In genomic region chr8:63877393-63877792, GRCm38 (mm10) we compare ENCODE assay signal across 9 mouse cellular contexts.
DNase-seq lines count a peak whose midpoint lies in the region; ATAC-seq and TF ChIP-seq lines count a peak whose summit lies in the region.
"Had no signal": no experiment of that assay in that cellular context is flagged by ENCODE, and none has a peak within 500 bp of the region (broad histone marks: within the 10 kb centered on the region; RNA-seq: fewer than 3 reads in every experiment).

No protein-coding gene starts in this region.

- H3K4me2 ChIP-seq in lung, postnatal 0 days (replicated peaks; ENCODE audit: low read depth, low read length), result no peak overlapping the region
- H3K4me2 ChIP-seq: liver, embryonic 13.5 days had no signal

- 33% methylated on average over 6 of the region's 6 CpGs for WGBS in forebrain, embryonic 10.5 days
- 29% methylated on average over 6 of the region's 6 CpGs for WGBS in hindbrain, embryonic 10.5 days
- 10% methylated on average over 6 of the region's 6 CpGs for WGBS in lung, postnatal 0 days

- no peak overlapping the region for H3K27ac ChIP-seq in forebrain, embryonic 10.5 days
- no peak overlapping the region for H3K27ac ChIP-seq in hindbrain, embryonic 10.5 days
- no peak overlapping the region for H3K27ac ChIP-seq in lung, postnatal 0 days (ENCODE audit: low read length)
- H3K27ac ChIP-seq: liver, embryonic 13.5 days had no signal

- no peak overlapping the region for H3K4me3 ChIP-seq in forebrain, embryonic 10.5 days
- no peak overlapping the region for H3K4me3 ChIP-seq in hindbrain, embryonic 10.5 days
- no peak overlapping the region for H3K4me3 ChIP-seq in lung, postnatal 0 days (ENCODE audit: low read depth, low read length)
- H3K4me3 ChIP-seq: liver, embryonic 13.5 days had no signal

- ATAC-seq in lung, postnatal 0 days, result peak; percentile 71

- no peaks in the 10 kb centered on the region for H3K9me3 ChIP-seq in forebrain, embryonic 10.5 days
- H3K9me3 ChIP-seq in hindbrain, embryonic 10.5 days, result no peaks in the 10 kb centered on the region
- H3K9me3 ChIP-seq in lung, postnatal 0 days (ENCODE audit: low read length), result no peaks in the 10 kb centered on the region
- H3K9me3 ChIP-seq: liver, embryonic 13.5 days had no signal

- no peaks in the 10 kb centered on the region for H3K36me3 ChIP-seq in forebrain, embryonic 10.5 days (replicated peaks)
- no peaks in the 10 kb centered on the region for H3K36me3 ChIP-seq in hindbrain, embryonic 10.5 days
- H3K36me3 ChIP-seq in lung, postnatal 0 days (ENCODE audit: insufficient read depth, low read length), result no peaks in the 10 kb centered on the region
- H3K36me3 ChIP-seq: liver, embryonic 13.5 days had no signal

- TF ChIP-seq CTCF in lung, postnatal 0 days (IDR thresholded peaks at IDR 0.05), result peak; percentile 76

- no peaks in the 10 kb centered on the region for H3K4me1 ChIP-seq in forebrain, embryonic 10.5 days
- H3K4me1 ChIP-seq in hindbrain, embryonic 10.5 days (replicated peaks), result no peaks in the 10 kb centered on the region
- no peaks in the 10 kb centered on the region for H3K4me1 ChIP-seq in lung, postnatal 0 days (ENCODE audit: insufficient read depth, low read depth, low read length)
- H3K4me1 ChIP-seq: liver, embryonic 13.5 days had no signal

- no peak overlapping the region for H3K9ac ChIP-seq in lung, postnatal 0 days (replicated peaks; ENCODE audit: low read depth)
- H3K9ac ChIP-seq: liver, embryonic 13.5 days had no signal

- peak; percentile 65 for DNase-seq in MN1 (ENCODE audit: low spot score)
- DNase-seq in brain, embryonic 18.5 days (ENCODE audit: low read depth, low spot score), result peak; percentile 66
- DNase-seq in forebrain, embryonic 10.5 days (ENCODE audit: extremely low spot score, low spot score), result peak; percentile 55
- peak; percentile 59 for DNase-seq in hindbrain, embryonic 10.5 days (ENCODE audit: low spot score)
- peak; percentile 63 to 84 for DNase-seq in layer of hippocampus, adult 8-10 months (ENCODE audit: low spot score in 2 of 2)
- peak; percentile 93 for DNase-seq in lung, postnatal 0 days (ENCODE audit: low spot score)
- peak; percentile 81 for DNase-seq in right cerebral cortex, adult 18-20 months
- DNase-seq in natural killer cell, adult 2 months (ENCODE audit: low spot score in 2 of 2), result no peak
- DNase-seq: liver, embryonic 13.5 days had no signal

- H3K27me3 ChIP-seq in forebrain, embryonic 10.5 days (ENCODE audit: poor library complexity, severe bottlenecking), result no peaks in the 10 kb centered on the region
- H3K27me3 ChIP-seq in hindbrain, embryonic 10.5 days (ENCODE audit: insufficient read depth, poor library complexity, severe bottlenecking), result 0 out of 2 replicates have a peak, but pooled peaks cover 4% of the 10 kb centered on the region
- H3K27me3 ChIP-seq in lung, postnatal 0 days (replicated peaks; ENCODE audit: insufficient read depth, low read length), result no peaks in the 10 kb centered on the region
- H3K27me3 ChIP-seq: liver, embryonic 13.5 days had no signal

- no peak for TF ChIP-seq EP300 in lung, postnatal 0 days (IDR thresholded peaks at IDR 0.05)

Comparison
In these comparisons a context has a peak if more than half of its experiments do, and no peak if none do; other contexts are left out.
1. DNase-seq: peak in MN1 (single experiment), brain, embryonic 18.5 days (single experiment), forebrain, embryonic 10.5 days (single experiment), hindbrain, embryonic 10.5 days (single experiment), layer of hippocampus, adult 8-10 months (2 of 2), lung, postnatal 0 days (single experiment) and right cerebral cortex, adult 18-20 months (single experiment); none in natural killer cell, adult 2 months (0 of 2).